Mouse (Mus musculus) c-Kit-positive CD71-positive TER-119-negative erythroid progenitor cells, embryonic 14.5 days (primary cell): ENCODE results near the gene Slc22a4.
"Not testable (repeated sequence)": the region's sequence is repeated elsewhere in the genome, so short reads cannot be mapped to it uniquely, and the experiment has no call there.

Source experiments
- DNase-seq: peaks from one replicate; pipeline ENCODE4 v3.0.0-alpha.2; 2013; ENCODE audit warnings: low read depth

The Slc22a4 gene

DNA sequence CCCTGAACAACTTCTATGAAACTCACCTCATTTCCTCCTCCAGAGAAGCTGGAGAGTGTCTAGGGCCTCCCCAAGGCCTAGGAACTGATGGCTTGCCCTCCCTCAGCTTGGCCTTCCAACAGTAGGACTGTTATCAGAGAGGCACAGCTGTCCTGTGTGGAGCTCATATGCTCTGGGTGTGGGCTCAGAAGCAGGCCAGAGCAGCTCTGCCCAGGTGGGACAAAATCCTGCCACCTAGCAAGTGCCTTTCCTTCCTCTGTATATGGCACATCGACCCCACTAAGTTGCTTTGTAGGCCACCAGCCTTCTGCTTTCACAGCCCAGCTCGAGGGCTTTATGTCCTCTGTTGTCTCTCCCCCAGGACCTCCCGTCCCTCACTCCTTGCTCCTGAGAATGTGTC lies 23.2 kb downstream of the Slc22a4 start:
- peak; percentile 78 for DNase-seq

DNA sequence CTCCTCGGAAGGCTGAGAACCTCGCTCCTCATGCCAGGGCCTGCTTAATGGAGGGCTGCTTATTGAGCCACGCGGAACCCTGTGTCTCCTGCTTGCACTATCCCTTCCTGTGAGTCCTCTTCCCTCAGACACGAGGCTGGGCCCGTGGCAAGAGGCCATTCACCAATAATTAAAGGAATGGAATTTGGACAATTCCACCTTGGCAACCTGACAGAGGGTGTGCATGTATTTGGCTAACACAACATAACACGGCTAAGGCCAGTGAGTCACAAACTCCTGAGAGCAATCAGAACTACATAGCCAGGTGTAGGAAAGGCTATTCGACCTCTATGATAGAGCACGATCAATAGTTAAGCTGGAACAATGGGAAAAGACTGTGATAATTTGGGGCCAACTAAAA lies 23.7 kb downstream of the Slc22a4 start:
- no peak for DNase-seq

DNA sequence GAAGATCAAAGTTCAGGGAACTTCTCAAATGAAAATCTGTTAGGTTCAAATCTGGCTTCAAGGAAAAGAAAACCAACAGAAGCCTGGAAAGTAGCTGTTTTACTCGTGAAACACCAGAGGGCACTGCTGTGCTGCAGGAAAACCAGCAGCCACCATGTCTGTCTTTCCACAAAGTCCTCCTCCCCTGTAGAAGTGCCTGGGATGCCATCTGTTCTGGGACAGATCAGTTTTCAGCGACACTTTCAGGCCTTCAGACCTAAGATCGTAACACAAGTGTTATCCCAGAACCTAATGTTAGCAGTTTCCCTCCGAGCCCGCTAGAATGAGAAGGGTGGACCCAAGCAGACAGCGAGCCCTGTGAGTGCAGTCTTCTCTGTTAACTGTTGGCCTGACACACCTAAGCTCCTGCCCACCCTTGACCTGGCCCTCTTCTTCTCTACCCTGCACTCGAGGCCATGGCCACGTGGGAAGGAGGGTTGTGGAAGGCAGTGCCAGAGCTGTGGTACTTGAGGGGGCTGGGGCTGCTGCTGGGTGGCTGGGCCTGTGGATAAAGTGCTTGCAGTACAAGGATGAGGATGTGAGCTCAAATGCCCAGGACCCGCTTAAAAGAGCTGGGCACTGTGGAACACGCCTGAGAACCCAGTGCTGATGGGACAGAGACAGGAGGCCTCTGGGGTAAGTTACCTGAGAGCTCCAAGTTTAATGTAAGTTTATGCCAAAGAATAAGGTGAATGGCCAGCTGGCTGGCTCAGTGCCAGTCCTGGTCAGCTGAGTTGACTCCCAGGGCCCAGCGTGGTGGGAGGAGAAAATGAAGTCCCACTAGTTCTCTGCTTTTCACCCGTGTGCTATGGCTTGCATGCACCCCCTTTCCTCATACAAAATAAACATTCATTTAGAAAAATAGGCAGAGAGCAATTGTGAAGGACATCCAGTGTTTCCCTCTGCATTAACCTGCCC lies 24.9 kb downstream of the Slc22a4 start:
- DNase-seq = not testable (repeated sequence)

DNA sequence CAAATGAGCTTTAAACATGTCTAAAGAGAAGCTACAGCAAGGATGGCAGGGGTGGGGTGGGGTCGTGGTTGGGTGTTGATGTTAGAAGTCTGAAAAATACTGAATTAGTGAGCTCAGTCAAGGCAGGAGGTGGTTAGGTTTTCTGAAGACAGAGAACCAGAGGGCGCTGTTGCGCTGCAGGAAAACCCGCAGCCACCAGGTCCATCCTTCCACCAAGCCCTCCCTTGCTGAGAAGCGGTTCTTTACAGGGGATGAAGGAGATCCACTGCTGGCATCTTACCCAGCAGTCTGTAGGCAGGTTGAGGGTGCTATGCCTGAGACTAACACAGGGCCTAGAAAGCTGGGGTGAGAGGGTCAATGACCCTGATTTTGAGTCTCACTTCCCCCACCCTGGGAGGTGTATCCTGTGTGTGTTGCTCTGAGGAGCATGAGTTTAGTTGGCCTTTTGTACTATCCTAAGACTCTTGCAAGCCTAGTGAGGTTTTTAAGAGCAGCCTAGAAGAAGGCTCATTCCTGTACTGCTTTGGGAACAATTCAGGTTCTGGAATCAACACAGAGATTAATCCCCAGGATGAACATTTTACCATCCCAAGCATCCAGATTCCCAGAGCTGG lies 25.6 kb downstream of the Slc22a4 start:
- DNase-seq = no peak

DNA sequence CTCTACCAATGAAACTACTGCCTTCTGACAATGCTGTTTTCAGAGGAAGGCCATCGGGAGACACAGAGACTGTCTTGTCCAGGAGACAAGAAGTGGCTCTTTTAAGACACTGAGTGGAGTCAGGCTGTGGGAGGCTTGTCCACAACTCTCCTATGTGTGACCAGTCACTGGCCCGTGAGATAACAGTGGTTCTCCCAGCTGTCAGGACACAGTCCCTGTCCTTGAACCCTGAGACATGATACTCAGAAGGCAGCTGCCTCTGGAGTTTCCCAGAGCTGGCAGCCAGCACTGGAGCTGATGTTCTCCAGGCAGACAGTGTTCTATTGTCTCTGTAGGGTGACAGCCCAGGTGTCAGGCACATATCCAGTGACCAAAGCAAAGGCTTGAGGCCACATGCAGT lies 30.2 kb downstream of the Slc22a4 start:
- DNase-seq = no peak

DNA sequence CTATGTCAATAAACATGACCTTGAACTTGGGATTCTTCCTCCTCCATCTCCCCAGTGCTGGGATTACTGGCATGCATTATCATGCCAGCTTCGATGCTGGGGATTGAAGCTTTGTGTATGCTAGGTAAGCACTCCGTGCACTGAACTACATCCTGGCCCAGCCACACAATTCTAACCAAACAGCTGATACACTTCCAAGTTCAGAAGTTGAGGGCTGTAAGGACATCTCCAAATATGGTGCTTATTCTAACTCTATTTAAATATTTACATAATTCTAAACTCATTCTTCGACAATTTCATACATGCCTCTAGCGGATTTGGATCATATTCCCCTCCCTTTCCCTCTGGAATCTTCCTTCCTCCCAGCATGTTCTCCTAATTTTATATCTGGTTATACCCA lies 35.6 kb downstream of the Slc22a4 start:
- DNase-seq = no peak

DNA sequence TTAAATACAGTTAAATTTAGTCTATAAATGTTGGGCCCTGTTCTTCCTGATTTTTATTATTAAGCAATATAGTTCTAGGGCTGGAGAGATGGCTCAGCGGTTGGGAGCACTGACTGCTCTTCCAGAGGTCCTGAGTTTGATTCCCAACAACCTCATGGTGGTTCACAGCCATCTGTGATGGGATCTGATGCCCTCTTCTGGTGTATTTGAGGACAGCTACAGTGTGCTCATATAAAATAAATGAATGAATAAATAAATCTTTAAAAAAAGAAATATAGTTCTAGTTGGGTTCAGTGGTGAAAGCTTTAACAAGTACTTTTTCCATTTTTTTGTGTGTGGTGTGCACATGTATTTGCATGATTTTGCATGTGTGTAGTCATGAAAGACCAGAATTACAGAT lies 38.7 kb downstream of the Slc22a4 start:
- no peak for DNase-seq

DNA sequence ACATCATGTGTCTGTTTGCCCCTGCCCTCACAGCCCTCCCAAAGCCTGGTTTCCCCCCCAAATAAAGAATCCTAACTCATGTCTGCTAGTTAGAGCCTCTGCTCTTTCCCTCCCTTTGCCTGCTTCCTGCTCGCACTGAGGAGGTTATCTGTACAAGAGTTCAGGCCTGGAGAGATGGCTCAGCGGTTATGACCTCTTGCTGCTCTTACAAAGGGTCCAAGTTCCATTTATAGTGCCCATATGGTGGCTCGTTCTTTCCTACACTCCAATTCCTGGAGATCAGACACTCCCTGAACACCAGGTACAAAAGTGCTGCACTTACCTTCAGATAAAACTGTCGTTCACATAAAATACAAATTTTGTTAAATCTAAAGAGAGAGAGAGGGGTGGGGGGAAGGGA lies 39.8 kb downstream of the Slc22a4 start:
- no peak for DNase-seq

DNA sequence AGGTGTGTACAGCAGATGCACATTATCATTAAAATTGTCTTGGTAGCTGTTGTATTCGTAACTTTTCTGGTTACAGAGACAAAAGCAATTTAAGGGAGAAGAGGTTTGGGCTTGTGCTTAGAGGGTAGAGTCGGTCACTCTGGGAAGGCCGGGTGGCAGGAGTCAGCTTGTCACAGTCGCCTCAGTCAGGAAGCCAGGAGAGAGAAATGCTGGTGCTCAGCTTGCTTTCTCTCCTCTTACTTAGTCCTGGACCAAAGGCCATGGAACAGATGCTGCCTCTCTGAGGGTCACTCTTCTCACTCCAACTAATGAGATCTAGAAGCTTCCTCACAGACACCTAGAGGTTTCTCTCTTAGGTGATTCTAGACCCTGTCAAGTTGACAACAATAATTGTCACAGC lies 46.5 kb downstream of the Slc22a4 start:
- no peak for DNase-seq

DNA sequence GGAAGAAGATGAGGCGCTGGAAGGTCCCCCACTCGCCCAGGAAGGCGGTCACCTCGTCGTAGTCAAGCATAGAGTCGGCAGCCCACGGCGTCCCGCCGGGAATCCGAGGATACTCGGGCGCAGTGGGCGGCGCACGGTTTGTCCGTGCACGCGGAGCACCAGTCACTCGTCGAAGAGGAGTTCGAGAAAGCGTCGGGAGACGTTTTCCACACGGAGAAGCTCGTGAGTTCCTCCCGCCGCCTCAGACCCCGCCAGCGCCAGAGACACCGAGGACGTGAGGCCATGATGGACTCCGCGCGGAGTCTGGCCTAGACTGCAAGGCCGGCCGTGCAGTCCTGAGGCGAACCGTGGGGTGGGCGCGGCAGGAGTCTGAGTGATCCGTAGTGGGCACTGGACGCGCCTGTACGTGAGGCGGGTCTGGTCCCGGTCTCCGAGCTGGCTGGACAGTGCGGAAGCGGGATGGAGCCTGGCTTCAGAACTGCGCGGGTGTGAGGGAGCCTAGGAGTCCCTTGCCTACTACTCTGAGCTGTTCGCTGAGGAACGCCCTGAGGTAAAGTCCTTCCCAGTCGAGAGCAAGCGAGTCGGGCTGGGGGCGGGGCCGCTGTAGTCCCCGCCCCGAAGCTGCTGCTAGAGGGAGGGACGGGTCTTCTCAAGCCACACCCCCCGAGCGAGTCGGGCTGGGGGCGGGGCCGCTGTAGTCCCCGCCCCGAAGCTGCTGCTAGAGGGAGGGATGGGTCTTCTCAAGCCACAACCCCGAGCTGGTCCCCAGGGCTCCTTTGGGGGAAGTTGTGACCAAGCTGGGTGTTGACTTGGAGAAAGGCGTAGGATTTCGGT lies 47.9 kb downstream of the Slc22a4 start, which contains the start of gene Slc22a21:
Slc22a21 (minus strand) TSS at position 545 of the 834 bp plus-strand sequence.
- DNase-seq = peak; percentile 73

DNA sequence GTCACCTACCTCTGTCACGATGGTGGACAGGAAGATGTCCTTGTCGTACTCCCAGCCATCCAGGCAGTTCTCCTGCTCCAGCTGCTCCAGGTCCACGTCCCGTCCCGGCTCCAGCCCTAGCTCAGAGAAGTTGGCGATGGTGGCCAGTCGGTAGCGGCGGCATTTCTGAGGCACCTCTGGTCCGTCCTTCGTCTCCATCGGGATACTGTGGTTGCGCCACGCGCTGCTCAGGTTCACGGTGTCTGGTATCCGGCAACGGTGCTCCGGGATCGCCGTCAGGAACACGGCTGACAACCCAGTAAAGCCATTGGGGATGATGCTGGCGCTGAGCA lies 48.5 kb downstream of the Slc22a4 start:
- not testable (repeated sequence) for DNase-seq

DNA sequence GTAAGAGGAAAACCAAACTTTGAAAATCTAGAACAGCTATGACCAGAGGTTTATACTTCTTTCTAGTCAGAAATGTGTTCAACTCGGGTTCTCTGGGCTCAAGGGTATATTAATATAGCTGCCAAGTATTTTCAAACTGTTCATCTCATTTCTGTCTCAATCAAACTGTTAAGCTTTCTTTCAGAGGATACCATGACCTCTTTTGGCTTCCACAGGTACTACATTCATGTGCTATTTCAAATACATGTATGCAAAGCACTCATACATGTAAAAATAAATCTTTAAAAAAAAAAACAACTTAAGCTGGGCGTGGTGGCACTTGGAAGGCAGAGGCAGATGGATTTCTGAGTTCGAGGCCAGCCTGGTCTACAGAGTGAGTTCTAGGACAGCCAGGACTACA lies 50.2 kb downstream of the Slc22a4 start:
- no peak for DNase-seq

DNA sequence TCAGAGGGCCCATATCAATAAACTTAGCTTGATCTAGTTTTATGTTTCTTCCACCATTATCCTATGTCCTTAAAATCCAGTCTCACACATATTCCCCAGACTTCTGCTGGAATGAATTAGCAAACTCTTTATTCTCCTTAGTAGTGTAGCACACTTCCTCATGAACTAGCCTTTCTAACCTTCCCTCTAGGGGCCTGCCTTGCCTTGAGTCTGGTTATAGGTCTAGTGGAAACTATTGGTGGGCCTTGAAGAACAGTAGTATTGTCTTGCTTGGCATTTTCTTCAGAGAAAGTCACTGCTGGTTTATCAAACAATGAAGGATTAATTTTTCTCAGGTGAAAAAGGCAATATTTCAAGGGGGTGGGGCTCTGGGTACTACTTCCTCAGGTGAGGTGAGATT lies 52.3 kb downstream of the Slc22a4 start:
- DNase-seq = no peak

DNA sequence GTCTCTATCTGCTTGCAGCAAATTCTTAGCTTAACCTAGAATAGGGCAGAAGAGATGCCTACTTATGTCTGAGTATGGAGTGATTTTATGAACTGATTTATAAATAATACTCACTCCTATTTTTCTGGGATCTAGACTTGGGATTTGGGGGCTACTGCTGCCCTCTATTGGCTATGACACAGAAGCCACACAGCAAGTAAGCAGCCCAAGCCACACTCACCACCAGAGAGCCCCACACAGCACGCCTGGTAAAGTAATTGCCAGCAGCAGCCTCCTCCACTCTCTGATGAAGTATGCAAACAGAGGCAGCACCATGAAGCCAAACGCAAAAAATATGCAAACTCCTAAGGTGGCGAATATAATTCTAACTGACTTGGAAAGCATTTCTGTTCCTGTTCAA lies 68.9 kb downstream of the Slc22a4 start:
- no peak for DNase-seq

DNA sequence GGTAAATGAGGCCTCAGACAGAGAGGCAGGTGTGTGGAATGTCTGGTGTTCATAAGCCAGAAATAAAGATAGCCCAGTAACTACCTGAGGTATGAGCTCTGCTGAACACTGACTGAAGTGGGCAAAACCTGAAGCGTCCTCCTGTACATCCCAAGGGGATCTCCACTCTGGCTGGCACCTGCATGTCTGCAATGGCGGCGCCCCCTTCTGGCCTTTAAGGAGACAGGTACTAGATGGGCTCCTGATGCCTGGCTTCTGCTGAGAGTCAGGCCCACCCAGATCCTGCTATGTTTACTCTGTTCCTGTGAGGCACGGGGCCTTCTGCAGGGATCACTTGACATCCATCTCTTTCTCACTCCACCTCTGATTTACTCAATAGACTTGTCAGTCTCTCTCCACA lies 69.7 kb downstream of the Slc22a4 start:
- not testable (repeated sequence) for DNase-seq

DNA sequence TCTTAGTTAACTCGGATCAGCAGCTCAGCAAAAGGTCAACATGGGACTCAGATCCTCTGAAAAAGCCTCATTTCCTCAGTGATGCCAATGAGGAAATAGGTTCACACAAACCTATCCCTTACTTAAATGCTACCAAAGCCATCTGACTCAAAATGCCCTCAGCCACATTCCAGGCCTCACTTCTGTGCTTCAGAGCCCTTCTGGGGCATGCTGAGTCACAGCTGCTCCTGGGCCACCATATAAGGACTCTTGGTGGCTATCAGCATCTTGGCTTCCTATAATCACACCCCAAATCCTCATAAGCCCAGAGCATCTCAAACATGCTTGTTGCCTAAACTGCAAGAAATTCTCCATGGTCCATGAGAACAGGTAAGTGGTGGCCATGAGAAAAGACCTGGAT lies 71.3 kb downstream of the Slc22a4 start:
- no peak for DNase-seq

DNA sequence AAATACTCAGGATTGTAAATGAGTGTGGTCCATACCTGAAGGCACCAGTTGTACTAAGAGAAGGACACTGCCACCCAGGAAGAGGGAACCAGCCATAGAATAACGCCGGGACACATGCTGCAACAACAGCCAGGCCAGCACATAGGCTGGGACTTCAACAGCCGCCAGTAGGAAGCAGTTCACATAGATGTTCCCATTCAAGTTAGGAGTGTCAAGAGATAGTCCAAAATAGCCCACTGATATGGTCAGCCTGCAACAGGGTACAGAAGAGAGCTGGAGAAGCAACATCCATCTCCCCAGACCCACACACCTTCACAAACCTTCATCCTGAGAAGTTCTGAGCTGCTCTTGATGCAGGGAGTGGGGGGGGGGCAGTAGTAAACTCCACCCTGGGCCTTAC lies 73.2 kb downstream of the Slc22a4 start:
- no peak for DNase-seq

DNA sequence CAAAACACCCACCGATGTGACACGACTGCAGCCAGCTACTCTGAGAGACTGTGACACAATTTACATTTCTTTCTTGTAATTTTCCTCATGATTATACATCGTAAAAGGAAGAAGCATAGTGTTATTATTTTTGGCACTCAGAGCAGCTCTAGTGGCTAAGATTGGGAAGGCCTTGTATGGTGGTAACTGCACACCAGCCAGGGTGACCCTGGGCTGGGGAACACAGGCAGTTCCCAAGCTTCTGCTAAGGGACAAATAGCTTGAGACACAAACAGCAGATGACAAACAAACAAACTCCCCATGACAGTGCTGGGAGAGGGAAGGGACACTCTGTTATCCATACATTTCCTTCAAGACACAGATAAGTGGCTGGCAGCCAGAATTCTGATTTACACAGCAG lies 77.8 kb downstream of the Slc22a4 start:
- DNase-seq = not testable (repeated sequence)
